Mouse (Mus musculus) limb, embryonic 11.5 days (tissue): ENCODE results near the gene Cmip. TPM values are rescaled to one million over a fixed set of nuclear protein-coding genes. Genes with fewer than 3 reads are reported as not detected.
A peak's percentile ranks its signal among the peaks of the same experiment; 100 is the strongest.

Experiments
- ATAC-seq: fragments of 200-750 bp; cut with Nextera tagmentation; 2 replicates; pipeline ENCODE4 v1.8.0; 2017; ENCODE audit warnings: low read depth; ENCODE audit not compliant: insufficient number of reproducible peaks, low FRiP score, low TSS enrichment
- DNase-seq: peaks from one replicate; pipeline ENCODE4 v3.0.0-alpha.2; 2015; ENCODE audit warnings: low spot score
- H3K27ac ChIP-seq: fragments of 300-500 bp; sonication (generic); replicated peaks from 2 replicates; pipeline ENCODE4 v1.5.1; 2014; ENCODE audit warnings: low read depth, mild to moderate bottlenecking, low read length
- H3K27me3 ChIP-seq: fragments of 300-500 bp; sonication (generic); 2 replicates; pipeline ENCODE4 v1.6.1; 2014; ENCODE audit warnings: mild to moderate bottlenecking, low read length, mixed read lengths; ENCODE audit not compliant: control insufficient read depth, insufficient read depth
- H3K36me3 ChIP-seq: fragments of 300-500 bp; sonication (generic); 2 replicates; pipeline ENCODE4 v1.6.1; 2014; ENCODE audit warnings: mild to moderate bottlenecking, low read length, moderate library complexity, mixed read lengths; ENCODE audit not compliant: control insufficient read depth, insufficient read depth
- H3K4me1 ChIP-seq: fragments of 300-500 bp; sonication (generic); 2 replicates; pipeline ENCODE4 v1.6.1; 2014; ENCODE audit warnings: low read length, mixed read lengths; ENCODE audit not compliant: control insufficient read depth, insufficient read depth
- H3K4me2 ChIP-seq: fragments of 300-500 bp; sonication (generic); 2 replicates; pipeline ENCODE4 v1.6.1; 2014; ENCODE audit warnings: low read depth, mild to moderate bottlenecking, moderate library complexity; ENCODE audit not compliant: severe bottlenecking
- H3K4me3 ChIP-seq: fragments of 300-500 bp; sonication (generic); 2 replicates; pipeline ENCODE4 v1.5.1; 2014; ENCODE audit warnings: low read depth, low read length
- H3K9ac ChIP-seq: fragments of 300-500 bp; sonication (generic); 2 replicates; pipeline ENCODE4 v1.6.1; 2014; ENCODE audit warnings: mild to moderate bottlenecking, low read length
- H3K9me3 ChIP-seq: fragments of 300-500 bp; sonication (generic); 2 replicates; pipeline ENCODE4 v1.6.1; 2016; ENCODE audit warnings: low read length; ENCODE audit not compliant: control insufficient read depth
- WGBS: fragments of 180-500 bp; shearing (Covaris S2); extraction: QIAGEN DNeasy Blood & Tissue Kit; methylation state at CpG from one replicate; pipeline ENCODE4 v1.1.7; 2014; 5-methylcytosine and 5-hydroxymethylcytosine counted together
- polyA plus RNA-seq: library from polyadenylated mRNA; unstranded; fragments of >200 nt; fragmentation: Nextera tagmentation; extraction: Ambion mirVana; gene quantifications from 2 replicates; pipeline ENCODE4 v1.2.1, GENCODE M21; 2014

Gene Cmip
- polyA plus RNA-seq, 1 experiment from 2014 or later, result 14.3 TPM

DNA sequence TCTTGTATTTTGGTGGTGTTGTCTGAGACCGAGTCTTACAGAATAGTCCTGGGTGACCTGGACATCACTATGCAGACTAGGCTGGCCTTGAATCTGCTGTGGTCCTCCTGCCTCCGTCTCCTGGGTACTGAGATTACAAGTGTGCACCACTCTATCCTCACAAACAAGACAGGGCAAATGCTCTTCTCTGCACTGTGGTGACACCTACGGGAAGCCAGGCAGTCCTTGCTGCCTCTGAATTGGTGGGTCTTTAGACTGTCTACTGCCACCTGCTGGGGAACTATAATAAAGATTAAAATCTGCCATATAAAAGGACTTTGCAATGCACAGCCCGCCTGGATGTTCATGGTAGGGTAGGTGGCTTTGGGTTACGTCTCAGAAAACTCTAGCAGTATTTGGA is 208.4 kb downstream of the Cmip start:
- Histone ChIP-seq H3K9ac (no peak overlapping the region), H3K27ac (no peak overlapping the region), H3K36me3 (no peaks in the 10 kb centered on the region), H3K27me3 (no peaks in the 10 kb centered on the region), H3K9me3 (no peaks in the 10 kb centered on the region), H3K4me2 (no peak overlapping the region), H3K4me3 (no peak overlapping the region), H3K4me1 (peaks cover 6% of the 10 kb centered on the region)
- 48% methylated on average over 5 of the region's 5 CpGs for WGBS
- DNase-seq, result peak; percentile 65
- ATAC-seq, result peak; percentile 32; the same call in 1 of the 2 replicates

DNA sequence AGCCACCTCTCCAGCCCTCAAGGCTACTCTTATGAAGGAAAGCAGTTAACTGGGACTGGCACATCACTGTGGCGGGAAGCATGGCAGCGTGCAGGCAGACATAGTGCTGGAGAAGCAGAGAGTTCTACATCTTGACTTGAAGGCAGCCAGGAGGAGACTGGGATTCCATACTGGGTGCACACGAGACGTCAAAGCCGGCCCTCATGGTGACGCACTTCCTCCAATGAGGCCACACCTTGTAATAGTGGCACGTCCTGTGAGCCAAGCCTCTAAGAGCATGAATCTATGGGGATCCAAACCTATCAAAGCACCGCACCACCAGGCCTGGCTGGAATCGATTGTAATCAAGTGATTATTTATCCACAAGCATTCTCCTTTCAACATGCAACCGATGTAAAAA is 210.6 kb downstream of the Cmip start:
- Histone ChIP-seq H3K4me3 (no peak overlapping the region), H3K9ac (no peak overlapping the region), H3K4me1 (peaks cover 6% of the 10 kb centered on the region), H3K4me2 (no peak overlapping the region), H3K27me3 (no peaks in the 10 kb centered on the region), H3K36me3 (no peaks in the 10 kb centered on the region), H3K9me3 (no peaks in the 10 kb centered on the region), H3K27ac (no peak overlapping the region)
- DNase-seq (no peak), ATAC-seq (no peak)
- 87% methylated on average over 10 of the region's 10 CpGs for WGBS

DNA sequence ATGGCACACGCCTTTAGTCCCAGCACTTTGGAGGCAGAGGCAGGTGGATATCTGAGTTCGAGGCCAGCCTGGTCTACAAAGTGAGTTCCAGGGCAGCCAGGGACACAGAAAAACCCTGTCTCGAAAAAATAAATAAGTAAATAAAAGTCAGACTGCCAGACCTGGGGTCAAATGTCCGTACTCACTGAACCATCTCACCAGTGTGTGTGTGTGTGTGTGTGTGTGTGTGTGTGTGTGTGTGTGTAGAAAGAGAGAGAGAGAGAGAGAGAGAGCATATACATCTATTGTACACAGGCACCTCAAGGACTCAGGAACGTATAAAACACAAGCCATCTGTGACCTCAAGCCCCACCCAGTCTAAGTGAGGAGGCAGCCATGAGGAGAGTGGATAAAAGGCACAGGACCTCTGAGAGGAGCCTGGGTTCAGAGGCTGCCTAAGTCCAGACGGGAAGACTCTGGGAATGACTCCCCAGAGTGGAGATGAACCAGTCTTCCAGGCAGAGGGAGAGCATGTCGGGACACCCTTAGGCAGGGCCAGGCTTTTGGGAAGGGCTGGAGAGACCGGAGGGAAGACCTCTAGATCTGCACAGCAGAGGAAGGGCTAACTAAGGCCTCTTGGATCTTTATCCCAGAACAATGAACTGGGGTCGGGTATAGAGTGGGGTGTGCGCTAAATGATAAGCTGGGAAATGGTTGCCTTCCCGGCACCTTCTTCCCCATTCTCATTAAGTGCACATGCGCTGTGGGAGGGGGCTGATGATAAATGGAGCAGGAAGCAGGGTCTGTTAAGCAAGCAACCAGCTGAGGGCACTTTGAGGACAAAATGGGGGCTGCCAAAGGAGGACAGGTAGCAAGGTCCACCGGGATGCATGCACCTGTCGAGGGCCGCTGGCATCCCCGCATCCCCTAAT is 212.8 kb downstream of the Cmip start:
- H3K9ac ChIP-seq, result peak overlapping the region; percentile 18
- 33% methylated on average over 16 of the region's 16 CpGs for WGBS

DNA sequence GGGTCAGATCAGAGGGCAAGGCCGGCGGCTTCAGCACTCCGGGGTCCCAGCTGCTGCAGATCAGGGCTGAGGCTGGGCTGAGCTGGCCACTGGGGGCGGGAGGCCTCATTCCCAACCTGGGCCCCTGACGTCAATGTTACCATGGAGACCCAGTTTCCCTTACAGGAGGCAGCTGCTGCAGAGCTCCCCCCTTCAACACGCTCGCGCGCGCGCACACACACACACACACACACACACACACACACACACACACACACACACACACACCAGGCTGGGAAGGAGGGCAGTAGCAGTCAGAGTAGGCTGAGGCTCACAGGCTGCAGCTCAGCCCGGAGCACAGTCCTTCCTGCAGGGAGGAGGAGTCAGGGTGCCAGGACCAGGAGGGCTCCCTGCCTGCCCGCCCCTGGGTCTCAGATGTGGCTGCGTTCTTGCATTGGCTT is 213.5 kb downstream of the Cmip start:
- H3K27me3 ChIP-seq, result no peaks in the 10 kb centered on the region
- H3K4me2 ChIP-seq, result peak overlapping the region; percentile 48
- H3K27ac ChIP-seq, result no peak overlapping the region; the same call in 1 of the 2 replicates
- DNase-seq (peak; percentile 91), ATAC-seq (peak; percentile 94)
- H3K4me3 ChIP-seq, result 0 out of 2 replicates have a peak overlapping the region, but pooled peaks have one; percentile 6
- no peaks in the 10 kb centered on the region for H3K9me3 ChIP-seq
- H3K9ac ChIP-seq, result peak overlapping the region; percentile 49
- WGBS, result 1% methylated on average over 8 of the region's 14 CpGs
- no peaks in the 10 kb centered on the region for H3K36me3 ChIP-seq
- H3K4me1 ChIP-seq, result peaks cover 6% of the 10 kb centered on the region

More for the DNA sequence above, 212.8 kb downstream of the Cmip start:
- Histone ChIP-seq H3K4me3 (no peak overlapping the region), H3K36me3 (no peaks in the 10 kb centered on the region), H3K4me2 (peak overlapping the region; percentile 48), H3K4me1 (peaks cover 6% of the 10 kb centered on the region), H3K27me3 (no peaks in the 10 kb centered on the region), H3K27ac (peak overlapping the region; percentile 5; the same call in 1 of the 2 replicates), H3K9me3 (no peaks in the 10 kb centered on the region)
- ATAC-seq, result peak; percentile 27
- peak; percentile 32 for DNase-seq

DNA sequence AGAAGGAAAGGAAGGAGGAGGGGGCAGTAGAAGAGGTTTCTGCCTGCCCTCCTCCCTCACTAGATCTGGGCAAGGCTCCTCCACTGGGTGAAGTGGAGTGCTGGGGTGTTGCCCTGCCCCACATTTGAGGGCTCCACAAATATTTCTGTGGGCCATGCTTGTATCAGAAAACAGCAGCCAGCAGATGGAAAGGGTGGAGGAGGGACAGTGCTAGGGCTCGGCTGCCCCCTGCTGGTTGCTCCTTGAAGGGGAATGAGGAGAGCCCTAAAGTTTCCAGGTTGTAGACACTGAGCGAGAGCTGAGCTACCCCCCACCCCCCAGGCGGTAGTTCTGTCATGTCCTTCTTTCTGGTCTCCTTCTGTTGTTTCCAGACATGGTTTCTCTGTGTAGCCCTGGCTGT is 214.3 kb downstream of the Cmip start:
- H3K36me3 ChIP-seq, result no peaks in the 10 kb centered on the region
- 27% methylated on average over 3 of the region's 3 CpGs for WGBS
- peaks cover 6% of the 10 kb centered on the region for H3K4me1 ChIP-seq
- no peak; the same call in 1 of the 2 replicates for ATAC-seq
- H3K27ac ChIP-seq, result no peak overlapping the region
- no peaks in the 10 kb centered on the region for H3K9me3 ChIP-seq
- H3K9ac ChIP-seq, result no peak overlapping the region
- H3K4me2 ChIP-seq, result no peak overlapping the region
- H3K4me3 ChIP-seq, result no peak overlapping the region
- DNase-seq, result peak; percentile 86
- no peaks in the 10 kb centered on the region for H3K27me3 ChIP-seq

DNA sequence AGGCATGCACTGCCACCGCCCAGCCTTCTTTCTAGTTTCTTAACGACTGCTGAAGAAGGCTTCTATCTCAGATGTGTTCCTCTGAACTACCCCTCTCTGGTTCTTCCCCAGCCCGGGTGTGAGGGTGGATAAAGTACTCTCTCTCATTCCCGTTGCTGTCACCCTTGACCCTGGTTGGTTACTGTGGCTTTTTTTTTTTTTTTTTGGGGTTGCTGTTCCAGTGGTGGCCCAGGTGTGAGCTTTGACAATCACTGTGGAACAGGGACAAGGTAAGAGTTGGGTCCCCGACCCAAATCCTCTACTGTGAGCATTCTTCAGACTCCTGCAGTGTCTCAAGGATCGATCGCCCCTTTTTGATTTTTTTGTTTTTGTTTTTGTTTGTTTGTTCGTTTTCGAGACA is 214.8 kb downstream of the Cmip start:
- WGBS, result 71% methylated on average over 9 of the region's 9 CpGs
- DNase-seq (no peak), ATAC-seq (no peak)
- Histone ChIP-seq H3K9ac (no peak overlapping the region), H3K27me3 (no peaks in the 10 kb centered on the region), H3K9me3 (no peaks in the 10 kb centered on the region), H3K4me2 (no peak overlapping the region), H3K36me3 (no peaks in the 10 kb centered on the region), H3K27ac (no peak overlapping the region), H3K4me3 (no peak overlapping the region), H3K4me1 (peaks cover 6% of the 10 kb centered on the region)

DNA sequence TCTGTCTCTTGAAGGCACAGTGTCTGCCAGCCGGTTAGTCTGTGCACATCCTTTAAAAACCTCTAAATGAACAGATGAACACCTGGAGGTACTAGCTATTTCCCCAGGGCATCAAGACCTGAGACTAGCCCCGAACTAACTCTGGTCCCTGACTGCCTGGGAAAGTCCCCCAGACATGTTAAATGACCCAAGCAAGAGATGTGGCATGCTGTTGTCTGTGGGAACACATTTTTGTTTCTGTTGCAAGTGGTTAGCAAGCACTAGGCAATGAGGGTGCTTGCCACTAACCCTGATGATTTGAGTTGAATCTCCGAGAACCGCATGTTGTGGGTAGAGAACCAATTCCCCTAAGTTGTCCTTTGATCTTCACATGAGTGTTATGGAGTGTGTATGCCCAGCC is 215.5 kb downstream of the Cmip start:
- H3K27ac ChIP-seq, result no peak overlapping the region
- DNase-seq, result no peak

DNA sequence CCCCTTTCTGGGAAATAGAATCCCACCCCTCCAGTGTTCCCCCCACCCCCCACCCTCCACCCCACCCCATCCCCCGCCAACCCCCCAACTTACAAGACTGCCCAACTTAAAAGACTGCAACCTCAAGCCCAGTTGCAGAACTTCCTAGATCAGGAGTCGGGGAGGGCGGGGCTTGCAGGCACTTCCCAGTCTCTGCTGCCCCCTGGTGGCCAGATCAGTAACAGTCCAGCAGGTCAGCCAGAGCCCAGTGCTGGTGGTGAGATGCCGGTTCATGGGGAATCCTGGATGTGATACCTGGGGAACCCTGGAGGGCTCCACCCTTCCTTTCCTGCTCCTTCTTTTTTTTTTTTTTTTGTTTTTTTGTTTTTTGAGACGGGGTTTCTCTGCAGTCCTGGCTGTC is 218.1 kb downstream of the Cmip start:
- WGBS, result 4% methylated on average over 5 of the region's 5 CpGs
- DNase-seq (peak; percentile 98), ATAC-seq (no peak)
- no peak overlapping the region for H3K4me3 ChIP-seq
- no peaks in the 10 kb centered on the region for H3K9me3 ChIP-seq
- no peaks in the 10 kb centered on the region for H3K27me3 ChIP-seq
- no peaks in the 10 kb centered on the region for H3K36me3 ChIP-seq
- H3K4me2 ChIP-seq, result no peak overlapping the region
- H3K9ac ChIP-seq, result no peak overlapping the region
- H3K4me1 ChIP-seq, result peaks cover 3% of the 10 kb centered on the region
- no peak overlapping the region for H3K27ac ChIP-seq

More for the DNA sequence above, 215.5 kb downstream of the Cmip start:
- ATAC-seq, result no peak
- Histone ChIP-seq H3K9me3 (no peaks in the 10 kb centered on the region), H3K36me3 (no peaks in the 10 kb centered on the region), H3K9ac (no peak overlapping the region), H3K4me3 (no peak overlapping the region), H3K27me3 (no peaks in the 10 kb centered on the region), H3K4me1 (peaks cover 6% of the 10 kb centered on the region), H3K4me2 (no peak overlapping the region)
- 84% methylated on average over 4 of the region's 4 CpGs for WGBS
